Mouse (Mus musculus) thymus, postnatal 25 days (tissue): ENCODE results near the gene Snx1.

Source experiments
- DNase-seq: peaks from one replicate; pipeline ENCODE4 v3.0.0; 2022

Gene Snx1

DNA sequence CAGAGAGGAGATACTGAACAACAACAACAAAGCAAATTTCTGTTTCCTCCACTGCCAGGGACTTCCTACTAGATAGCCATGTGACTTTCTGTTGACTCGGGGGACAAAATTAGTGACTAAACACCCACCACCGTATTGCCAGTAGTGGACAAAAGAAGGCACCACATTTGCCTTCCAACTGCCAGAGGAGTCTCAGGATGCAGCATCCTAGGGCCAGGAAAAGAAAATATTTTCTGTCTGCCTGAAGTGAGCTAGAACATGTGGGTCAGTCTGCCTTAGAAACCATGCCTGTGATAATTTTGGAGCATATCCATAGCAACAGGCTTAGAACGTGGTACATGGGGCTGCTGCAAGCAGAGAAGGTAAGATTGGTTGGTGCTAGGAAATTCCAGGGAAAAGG, 85.6 kb downstream of the Snx1 start:
- DNase-seq = no peak

DNA sequence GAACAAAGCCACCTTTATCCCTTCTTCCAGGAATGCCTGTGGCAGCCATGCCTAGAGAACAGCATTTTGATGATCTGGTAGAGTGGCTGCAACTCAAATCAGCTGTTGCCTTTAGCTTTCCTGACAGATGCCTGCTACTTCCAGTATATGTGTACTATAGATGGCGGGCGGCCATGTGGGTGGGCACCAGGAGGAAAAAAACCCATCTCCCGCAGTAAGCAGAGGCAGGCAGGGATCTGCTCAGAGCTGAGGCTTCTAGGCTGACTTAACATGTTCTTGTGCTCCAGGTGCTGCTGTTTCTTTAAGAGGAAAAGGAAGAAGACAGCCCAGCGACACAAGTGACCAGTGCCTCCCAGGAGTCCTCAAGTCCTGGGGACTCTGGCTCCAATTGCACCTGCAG, 87.1 kb downstream of the Snx1 start:
- DNase-seq = no peak

DNA sequence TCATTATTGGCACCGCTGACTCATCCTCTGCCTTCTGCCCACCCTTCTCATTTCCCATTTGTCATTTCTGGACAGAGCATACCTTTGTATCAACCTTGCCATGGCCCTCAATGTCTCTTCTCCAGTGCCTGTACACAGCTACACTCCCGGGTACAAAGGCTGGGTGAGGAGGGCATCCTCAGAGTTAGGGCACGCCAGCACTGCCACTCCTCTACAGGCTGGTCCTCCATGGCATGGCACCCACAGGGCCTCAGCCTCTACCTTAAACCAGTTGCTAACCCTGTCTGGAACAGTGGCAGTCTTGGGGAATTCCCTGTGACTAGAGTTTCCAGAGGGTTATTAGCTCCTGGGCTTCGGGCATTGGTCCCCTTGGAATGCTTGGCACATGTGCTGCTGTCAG, 87.8 kb downstream of the Snx1 start:
- DNase-seq = no peak
